Mouse (Mus musculus) monocyte, adult 5-6 weeks (primary cell): Measurements from ENCODE around the gene Gm3415. TPM values are rescaled to one million over a fixed set of nuclear protein-coding genes. Genes with fewer than 3 reads are reported as not detected.
"Not testable (repeated sequence)": the region's sequence is repeated elsewhere in the genome, so short reads cannot be mapped to it uniquely, and the experiment has no call there.

Source experiments
- ATAC-seq: fragments of 153-309, 156-312 bp; replicated peaks from 2 replicates; pipeline ENCODE4 v1.8.0; 2017; ENCODE audit warnings: mild to moderate bottlenecking; ENCODE audit not compliant: low TSS enrichment, insufficient number of reproducible peaks, severe bottlenecking, poor library complexity, low FRiP score
- total RNA-seq: library from RNA; stranded (forward); fragments of 200-1000, 200-491, 200-594 nt; gene quantifications from 3 replicates; pipeline ENCODE4 v1.2.3, GENCODE M21; 2017

The Gm3415 gene
- total RNA-seq, 1 experiment from 2014 or later: not detected

DNA sequence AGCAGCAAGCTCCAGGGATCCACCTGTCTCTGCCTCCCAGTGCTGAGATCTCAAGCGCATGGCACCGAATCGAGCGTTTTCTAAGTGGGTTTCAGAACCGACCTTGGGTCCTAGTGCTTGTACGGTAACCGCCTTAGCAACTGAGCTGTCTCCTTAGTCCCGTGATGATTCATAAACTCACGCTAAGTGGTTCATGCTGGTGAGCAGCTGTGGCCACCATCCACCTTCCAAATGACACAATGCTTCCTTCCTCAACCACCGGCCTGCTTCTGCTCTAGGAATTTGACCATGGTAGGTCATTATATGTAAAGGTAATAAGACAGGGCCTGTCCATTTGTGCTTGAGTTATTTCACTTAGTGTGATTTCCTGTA lies 41.6 kb downstream of the Gm3415 start:
- no peak for ATAC-seq

DNA sequence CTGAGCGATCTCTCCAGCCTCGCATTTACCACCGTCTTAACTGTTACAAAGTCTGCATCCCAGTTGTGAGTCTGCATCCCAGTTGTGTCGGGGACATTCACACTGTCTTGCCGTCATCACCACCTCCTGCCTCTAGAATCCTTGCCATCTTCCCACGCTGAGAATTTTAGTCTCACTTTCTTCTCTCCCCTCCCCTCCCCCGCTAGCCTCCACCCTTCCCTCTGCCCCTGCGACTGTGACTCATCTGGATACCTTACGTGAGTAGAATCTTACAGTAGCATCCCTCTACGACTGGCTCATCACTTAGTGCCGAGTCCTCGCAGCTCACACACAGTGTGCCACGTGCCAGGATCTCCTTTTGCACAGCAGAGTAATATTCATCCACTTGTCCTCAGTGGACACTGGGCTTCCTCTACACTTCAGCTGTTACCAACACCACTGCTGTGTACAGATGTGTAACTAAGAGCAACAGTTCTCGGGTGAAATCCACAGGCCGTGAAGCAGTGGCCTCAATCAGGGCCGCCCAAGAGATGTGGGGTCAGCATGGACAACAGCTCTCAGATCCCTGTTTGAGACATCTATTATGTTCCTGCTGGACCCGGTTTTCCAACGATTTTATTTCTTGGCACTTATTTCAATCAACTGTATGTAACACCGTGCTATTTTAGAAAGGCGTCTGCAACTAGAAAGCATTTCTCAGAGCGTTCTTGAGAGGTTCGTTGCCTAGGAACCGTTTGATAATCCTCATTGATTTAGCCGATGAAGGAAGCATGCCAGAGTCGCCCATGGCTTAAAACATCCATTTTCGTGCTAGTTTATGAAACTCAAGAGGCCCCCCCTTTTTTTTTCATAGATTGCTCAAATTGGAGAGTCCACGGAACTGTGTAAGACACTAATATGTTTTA lies 42.5 kb downstream of the Gm3415 start:
- ATAC-seq: no peak

DNA sequence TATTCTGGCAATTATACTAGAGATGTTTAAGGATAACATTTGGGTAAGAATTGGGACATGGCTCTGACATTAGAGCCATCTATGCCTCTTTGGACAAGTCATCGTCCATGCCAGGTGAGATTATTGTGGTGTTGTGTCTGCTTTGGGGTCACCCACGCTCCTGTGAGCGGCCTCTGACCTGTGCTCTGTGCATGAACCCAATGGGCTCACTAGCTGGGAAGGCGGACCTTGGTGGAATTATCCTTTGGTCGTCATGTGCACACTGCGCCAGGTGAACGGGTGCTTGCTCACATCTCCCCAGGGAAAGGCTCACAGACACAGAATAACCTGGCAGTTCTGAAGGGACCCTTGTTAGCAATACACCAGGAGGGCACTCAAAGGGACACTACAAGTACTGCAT lies 43.3 kb downstream of the Gm3415 start:
- ATAC-seq: not testable (repeated sequence)

DNA sequence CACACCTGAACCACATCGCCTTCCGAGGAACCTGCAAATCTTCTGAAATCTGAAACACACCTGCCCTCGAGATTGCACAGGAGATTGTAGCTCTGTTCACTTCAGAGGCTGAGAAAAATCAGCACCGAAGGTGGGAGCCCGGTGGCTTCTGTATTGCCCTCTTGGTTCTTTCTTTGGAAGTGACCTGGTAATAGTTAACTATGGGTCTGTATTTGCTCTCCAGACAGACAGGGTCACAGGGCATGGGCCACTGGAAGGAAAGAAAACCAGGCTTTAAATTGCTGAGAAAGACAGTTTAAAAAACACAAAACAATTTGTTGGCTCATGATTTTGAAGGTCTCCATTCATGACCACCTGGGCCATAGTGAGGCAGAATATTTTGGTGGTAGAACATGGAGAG lies 44.0 kb downstream of the Gm3415 start:
- ATAC-seq: no peak

DNA sequence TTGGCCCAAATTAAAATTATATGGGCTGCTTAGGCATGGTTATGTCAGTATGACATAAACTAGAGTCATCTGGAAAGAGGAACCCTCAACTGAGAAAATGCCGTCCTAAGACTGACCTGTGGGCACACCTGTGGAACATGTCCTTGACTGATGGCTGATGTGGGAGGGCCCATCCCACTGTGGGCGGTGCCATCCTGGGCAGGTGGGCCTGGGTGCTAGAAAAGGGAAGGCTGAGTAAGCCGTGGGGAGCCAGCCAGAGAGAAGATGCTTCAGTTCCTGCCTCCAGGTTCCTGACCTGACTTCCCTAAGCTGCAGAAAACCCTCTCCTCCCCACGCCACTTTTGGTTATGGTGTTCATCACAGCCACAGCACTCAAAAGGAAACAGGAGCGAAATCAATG lies 50.3 kb downstream of the Gm3415 start:
- no peak for ATAC-seq

DNA sequence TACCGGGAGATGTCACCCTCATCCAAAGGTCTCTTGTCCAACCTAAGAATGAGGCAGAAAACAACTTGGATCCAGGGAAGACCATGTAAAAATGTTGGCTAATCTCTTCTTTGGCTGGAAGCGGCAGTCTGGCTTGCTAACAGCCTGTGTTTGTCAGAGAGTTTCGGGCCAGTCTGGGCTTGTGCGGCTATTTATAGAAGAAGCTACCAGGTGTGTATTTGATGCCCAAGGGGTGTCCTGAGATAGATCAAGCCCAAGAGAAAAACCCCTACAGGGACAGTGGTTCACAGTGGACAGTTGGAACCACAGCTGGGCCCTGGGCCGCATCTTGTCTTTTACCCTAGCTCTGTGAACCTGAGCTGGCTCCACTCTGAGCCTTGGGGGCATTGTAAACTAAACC lies 51.0 kb downstream of the Gm3415 start:
- ATAC-seq: no peak

DNA sequence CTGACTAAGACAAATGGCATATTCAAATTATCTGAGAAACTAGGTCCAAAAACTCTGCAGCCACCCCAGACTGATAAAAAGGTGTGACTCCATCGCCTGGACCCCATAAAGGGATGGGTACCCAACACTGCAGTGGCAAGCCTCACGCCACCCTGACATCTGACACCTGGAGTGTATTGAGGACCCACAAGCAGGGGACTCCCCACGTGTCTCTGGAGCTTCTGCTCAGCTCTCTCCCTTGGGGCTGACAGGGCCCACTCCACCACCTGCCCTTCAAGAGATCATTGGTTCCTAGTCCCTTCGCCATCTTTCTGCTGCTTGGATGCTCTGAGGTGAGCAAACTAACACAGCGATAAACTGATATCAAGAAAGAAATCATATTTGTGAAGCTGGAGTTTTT lies 51.9 kb downstream of the Gm3415 start:
- ATAC-seq: no peak

Other genes with a start within 250 kb of the Gm3415 start
- not detected in 3 replicates for gene Wasf3, start 171.2 kb upstream of the Gm3415 start, total RNA-seq
- gene Gm6408, start 74.2 kb upstream of the Gm3415 start, total RNA-seq: not detected in 3 replicates
- not detected in 3 replicates for gene Gm6370, start 64.8 kb upstream of the Gm3415 start, total RNA-seq
- not detected in 3 replicates for gene 4930449I24Rik, start 53.7 kb upstream of the Gm3415 start, total RNA-seq
- not detected in 3 replicates for gene Gm3402, start 42.0 kb upstream of the Gm3415 start, total RNA-seq
- not detected in 3 replicates for gene Gm3404, start 30.3 kb upstream of the Gm3415 start, total RNA-seq
- not detected in 3 replicates for gene Gm3409, start 18.5 kb upstream of the Gm3415 start, total RNA-seq
- gene Gpr12, start 29.1 kb downstream of the Gm3415 start, total RNA-seq: not detected in 3 replicates
- 79.2 to 105 TPM (median 81.8 TPM) in 3 replicates for gene Usp12, start 238.9 kb downstream of the Gm3415 start, total RNA-seq